Mouse (Mus musculus): Measurements from ENCODE around the gene Brms1l. TPM values are rescaled to one million over a fixed set of nuclear protein-coding genes. Genes with fewer than 3 reads are reported as not detected.

The Brms1l gene
- polyA plus RNA-seq, 1 experiment from 2014 or later: 58.2 TPM

GRCm38 (mm10) chr12:55904801-55905200 lies 68.7 kb downstream of the Brms1l start:
- Histone ChIP-seq H3K4me1 (ENCODE audit: control insufficient read depth, insufficient read depth, low read length) (no peaks in the 10 kb centered on the region), H3K9me3 (replicated peaks; ENCODE audit: control insufficient read depth, low read length, poor library complexity, severe bottlenecking) (no peaks in the 10 kb centered on the region), H3K4me3 (ENCODE audit: low read depth, low read length) (no peak overlapping the region), H3K27ac (ENCODE audit: low read length) (no peak overlapping the region), H3K36me3 (ENCODE audit: control insufficient read depth, insufficient read depth, low read length) (no peaks in the 10 kb centered on the region), H3K9ac (ENCODE audit: low read depth, low read length) (no peak overlapping the region), H3K4me2 (ENCODE audit: low read length) (no peak overlapping the region), H3K27me3 (ENCODE audit: control insufficient read depth, insufficient read depth, low read depth, low read length) (no peaks in the 10 kb centered on the region)
- ATAC-seq: no peak
- 91% methylated on average over 1 of the region's 1 CpGs for WGBS

GRCm38 (mm10) chr12:55912138-55912537 lies 76.0 kb downstream of the Brms1l start:
- Histone ChIP-seq H3K36me3 (ENCODE audit: control insufficient read depth, insufficient read depth, low read length) (no peaks in the 10 kb centered on the region), H3K27me3 (ENCODE audit: control insufficient read depth, insufficient read depth, low read depth, low read length) (no peaks in the 10 kb centered on the region), H3K27ac (ENCODE audit: low read length) (no peak overlapping the region), H3K4me3 (ENCODE audit: low read depth, low read length) (no peak overlapping the region), H3K4me1 (ENCODE audit: control insufficient read depth, insufficient read depth, low read length) (peaks cover 13% of the 10 kb centered on the region), H3K9ac (ENCODE audit: low read depth, low read length) (no peak overlapping the region), H3K4me2 (ENCODE audit: low read length) (no peak overlapping the region), H3K9me3 (replicated peaks; ENCODE audit: control insufficient read depth, low read length, poor library complexity, severe bottlenecking) (no peaks in the 10 kb centered on the region)
- peak; percentile 72; the same call in 1 of the 2 replicates for ATAC-seq
- WGBS: 15% methylated on average over 3 of the region's 3 CpGs

GRCm38 (mm10) chr12:55913201-55913600 lies 77.1 kb downstream of the Brms1l start:
- no peaks in the 10 kb centered on the region for H3K9me3 ChIP-seq (replicated peaks; ENCODE audit: control insufficient read depth, low read length, poor library complexity, severe bottlenecking)
- ATAC-seq: no peak
- H3K27ac ChIP-seq (ENCODE audit: low read length): no peak overlapping the region
- H3K27me3 ChIP-seq (ENCODE audit: control insufficient read depth, insufficient read depth, low read depth, low read length): no peaks in the 10 kb centered on the region
- no peak overlapping the region for H3K4me3 ChIP-seq (ENCODE audit: low read depth, low read length)
- 70% methylated on average over 9 of the region's 9 CpGs for WGBS
- no peak overlapping the region for H3K9ac ChIP-seq (ENCODE audit: low read depth, low read length)
- H3K36me3 ChIP-seq (ENCODE audit: control insufficient read depth, insufficient read depth, low read length): no peaks in the 10 kb centered on the region
- no peak overlapping the region for H3K4me2 ChIP-seq (ENCODE audit: low read length)
- peaks cover 13% of the 10 kb centered on the region for H3K4me1 ChIP-seq (ENCODE audit: control insufficient read depth, insufficient read depth, low read length)

- no peaks in the 10 kb centered on the region for H3K27me3 ChIP-seq (ENCODE audit: control insufficient read depth, insufficient read depth, low read depth, low read length)
- H3K27ac ChIP-seq (ENCODE audit: low read length): no peak overlapping the region
- no peaks in the 10 kb centered on the region for H3K36me3 ChIP-seq (ENCODE audit: control insufficient read depth, insufficient read depth, low read length)
- no peaks in the 10 kb centered on the region for H3K9me3 ChIP-seq (replicated peaks; ENCODE audit: control insufficient read depth, low read length, poor library complexity, severe bottlenecking)
- 29% methylated on average over 8 of the region's 8 CpGs for WGBS
- peak; percentile 64; the same call in 1 of the 2 replicates for ATAC-seq
- H3K9ac ChIP-seq (ENCODE audit: low read depth, low read length): no peak overlapping the region
- H3K4me2 ChIP-seq (ENCODE audit: low read length): no peak overlapping the region
- H3K4me1 ChIP-seq (ENCODE audit: control insufficient read depth, insufficient read depth, low read length): peaks cover 13% of the 10 kb centered on the region
- no peak overlapping the region for H3K4me3 ChIP-seq (ENCODE audit: low read depth, low read length)
Observed at GRCm38 (mm10) chr12:55916250-55916649, 80.1 kb downstream of the Brms1l start.

GRCm38 (mm10) chr12:55917020-55917419 lies 80.9 kb downstream of the Brms1l start:
- H3K27ac ChIP-seq (ENCODE audit: low read length): no peak overlapping the region
- ATAC-seq: 0 out of 2 replicates have a peak, but pooled peaks have one; percentile 64
- H3K9ac ChIP-seq (ENCODE audit: low read depth, low read length): no peak overlapping the region
- H3K27me3 ChIP-seq (ENCODE audit: control insufficient read depth, insufficient read depth, low read depth, low read length): no peaks in the 10 kb centered on the region
- H3K36me3 ChIP-seq (ENCODE audit: control insufficient read depth, insufficient read depth, low read length): no peaks in the 10 kb centered on the region
- no peak overlapping the region for H3K4me3 ChIP-seq (ENCODE audit: low read depth, low read length)
- no peaks in the 10 kb centered on the region for H3K9me3 ChIP-seq (replicated peaks; ENCODE audit: control insufficient read depth, low read length, poor library complexity, severe bottlenecking)
- peaks cover 13% of the 10 kb centered on the region for H3K4me1 ChIP-seq (ENCODE audit: control insufficient read depth, insufficient read depth, low read length)
- no peak overlapping the region for H3K4me2 ChIP-seq (ENCODE audit: low read length)
- 97% methylated on average over 19 of the region's 19 CpGs for WGBS

Small RNA genes lying within 50 kb of the gene (microRNA-seq; reads per million reads assigned to microRNA genes)
- 2.6 reads per million, percentile 12 among the genes with 10 or more reads in this experiment for gene Gm23394

Other genes with a start within 250 kb of the Brms1l start
- 1.0 and 1.5 TPM in 2 replicates for gene Insm2, start 236.9 kb upstream of the Brms1l start, polyA plus RNA-seq (2015; fragmentation: Nextera tagmentation; extraction: Ambion mirVana)
- gene Ralgapa1, start 15.2 kb upstream of the Brms1l start, polyA plus RNA-seq (2015; fragmentation: Nextera tagmentation; extraction: Ambion mirVana): 24.0 and 26.2 TPM in 2 replicates

All from midbrain, embryonic 16.5 days (tissue).